Mouse (Mus musculus) lung, adult 10 weeks (tissue): ENCODE results near the gene Vnn1. TPM values are rescaled to one million over a fixed set of nuclear protein-coding genes. Genes with fewer than 3 reads are reported as not detected.

Experiments
- polyA plus RNA-seq: library from polyadenylated mRNA; stranded (reverse); fragments of 350-450 nt; fragmentation: Illumina TruSeq; extraction: RNeasy Lipid Tissue Mini Kit (QIAGEN cat#74804); gene quantifications from one replicate; pipeline ENCODE4 v1.2.3, GENCODE M21; 2014; ENCODE audit warnings: low read depth, low replicate concordance; ENCODE audit not compliant: insufficient read depth

Gene Vnn1
- polyA plus RNA-seq: 8.9 TPM

DNA sequence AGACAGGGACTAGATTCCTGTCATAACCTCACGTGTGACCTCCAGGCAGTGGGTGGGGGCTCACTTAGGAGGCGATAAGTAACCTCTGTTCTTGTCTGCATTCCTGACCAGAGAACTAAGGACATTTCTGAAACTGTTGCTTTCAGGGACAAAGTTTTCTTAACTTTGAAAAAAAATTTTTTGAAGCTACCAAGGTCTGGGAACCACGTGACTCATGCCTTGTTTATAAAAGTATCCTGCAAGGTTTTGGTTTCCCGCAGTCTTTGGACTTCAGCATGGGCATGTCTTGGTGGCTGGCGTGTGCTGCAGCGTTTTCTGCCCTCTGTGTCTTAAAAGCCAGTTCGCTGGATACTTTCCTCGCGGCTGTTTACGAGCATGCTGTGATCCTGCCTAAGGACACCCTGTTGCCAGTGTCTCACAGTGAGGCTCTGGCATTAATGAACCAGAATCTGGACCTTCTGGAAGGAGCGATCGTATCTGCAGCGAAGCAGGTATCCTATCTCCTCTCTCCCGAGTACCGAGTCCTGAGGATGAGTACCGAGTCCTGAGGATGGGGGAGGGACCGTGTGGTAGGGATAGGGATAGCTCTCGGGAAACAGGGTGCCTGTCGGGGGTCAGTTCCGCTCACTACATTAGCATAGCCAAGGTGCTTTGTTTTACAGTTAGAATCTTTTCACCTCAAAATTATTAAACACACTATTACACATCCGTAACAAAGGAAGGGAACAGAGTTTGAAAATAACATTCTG is at the start of gene Vnn1:
Gene Vnn1 (plus strand): TSS at position 88 of the 749 bp plus-strand sequence.

DNA sequence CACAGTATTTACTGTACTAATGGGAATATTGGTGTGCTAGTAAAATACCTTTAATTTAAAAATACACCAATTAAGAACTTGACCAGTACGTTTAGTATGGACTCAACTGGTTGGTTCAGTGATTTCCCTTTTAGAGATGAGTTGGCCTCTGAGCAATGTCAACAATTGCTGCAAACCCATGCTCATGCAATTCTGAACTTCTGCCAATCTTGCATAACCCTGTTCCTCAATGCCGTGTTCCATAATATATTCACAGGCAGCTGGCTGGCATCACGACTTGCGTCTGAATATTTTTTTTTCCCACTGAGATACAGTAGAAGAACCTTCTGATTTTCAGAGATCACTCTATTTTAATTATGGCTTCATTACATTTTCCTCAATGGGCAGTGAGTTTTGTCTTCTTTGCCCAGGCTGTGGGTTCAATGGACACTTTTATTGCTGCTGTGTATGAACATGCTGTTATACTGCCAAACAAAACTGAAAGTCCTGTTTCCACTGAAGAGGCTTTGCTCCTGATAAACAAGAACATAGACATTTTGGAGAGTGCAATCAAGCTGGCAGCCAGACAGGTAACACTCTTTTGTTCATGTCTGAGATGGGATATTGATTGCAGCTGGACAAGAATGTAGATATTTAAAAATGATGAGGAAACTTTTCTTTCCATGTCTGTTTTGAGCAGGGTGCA is 43.1 kb upstream of the Vnn1 start, which contains the start of gene Vnn3:
Gene Vnn3 (plus strand): TSS at position 235 of the 685 bp plus-strand sequence.

DNA sequence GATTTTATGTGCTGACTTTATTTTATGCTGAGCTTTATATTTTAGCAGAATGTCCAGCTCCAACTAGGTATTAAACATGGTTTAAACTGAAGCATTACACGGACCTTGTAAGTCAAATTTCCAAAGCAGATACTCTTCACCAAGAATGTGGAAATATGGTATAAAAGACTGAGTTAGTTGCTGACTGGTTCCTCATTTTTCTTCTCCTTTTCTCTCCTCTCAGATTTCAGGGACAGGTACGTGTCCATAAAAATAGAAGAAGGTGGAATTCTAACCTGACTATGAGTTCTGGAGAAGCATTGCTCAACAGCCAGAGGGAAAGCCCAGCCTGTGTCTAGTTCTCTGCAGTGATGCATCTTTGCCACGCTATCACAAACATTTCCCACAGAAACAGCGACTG is 25.6 kb downstream of the Vnn1 start, which contains the start of gene Taar1:
Gene Taar1 (plus strand): TSS at position 301 of the 400 bp plus-strand sequence.

DNA sequence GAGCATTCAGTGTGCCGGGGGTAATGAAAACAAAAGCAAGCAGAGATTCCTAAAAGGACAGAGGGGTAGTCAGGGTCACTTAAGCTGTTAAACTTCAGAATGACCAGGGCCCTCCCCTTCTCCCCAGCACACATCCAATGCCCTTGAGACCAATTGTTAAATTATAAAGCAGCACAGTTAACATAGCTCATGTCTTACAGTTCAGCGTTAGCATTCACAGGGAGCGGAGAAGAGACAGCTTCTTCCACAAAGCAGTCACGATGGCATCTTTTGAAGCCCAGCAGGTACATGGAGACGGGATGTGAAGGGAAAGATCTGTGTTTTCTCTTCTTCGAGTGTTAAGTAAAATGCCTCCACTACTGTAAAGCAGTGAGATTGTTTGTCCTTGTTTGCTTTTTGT is 43.8 kb downstream of the Vnn1 start, which contains the start of gene Taar2:
Gene Taar2 (plus strand): TSS at position 261 of the 400 bp plus-strand sequence.

DNA sequence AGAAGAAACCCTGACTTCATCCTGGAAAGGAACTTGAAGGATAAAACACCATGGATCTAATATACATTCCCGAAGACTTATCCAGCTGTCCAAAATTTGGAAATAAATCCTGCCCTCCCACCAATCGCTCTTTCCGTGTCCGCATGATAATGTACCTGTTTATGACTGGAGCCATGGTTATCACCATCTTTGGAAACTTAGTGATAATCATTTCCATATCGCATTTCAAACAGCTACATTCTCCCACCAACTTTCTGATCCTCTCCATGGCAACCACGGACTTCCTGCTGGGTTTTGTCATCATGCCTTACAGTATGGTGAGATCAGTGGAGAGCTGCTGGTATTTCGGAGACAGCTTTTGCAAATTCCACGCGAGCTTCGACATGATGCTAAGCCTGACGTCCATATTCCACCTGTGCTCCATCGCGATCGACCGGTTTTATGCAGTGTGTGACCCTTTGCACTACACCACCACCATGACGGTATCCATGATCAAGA is 55.1 kb downstream of the Vnn1 start, which contains the start of gene Taar3:
Gene Taar3 (plus strand): TSS at position 51 of the 498 bp plus-strand sequence.

Other genes starting within 250 kb of the Vnn1 start
- 3,182 TPM for gene Rps12, start 107.4 kb upstream of the Vnn1 start, polyA plus RNA-seq
- gene Slc18b1, start 97.7 kb upstream of the Vnn1 start, polyA plus RNA-seq: 7.5 TPM
- 6.3 TPM for gene Vnn3, start 43.2 kb upstream of the Vnn1 start, polyA plus RNA-seq
- not detected for gene Taar1, start 25.7 kb downstream of the Vnn1 start, polyA plus RNA-seq
- gene Taar2, start 43.9 kb downstream of the Vnn1 start, polyA plus RNA-seq: 0.24 TPM
- gene Taar3, start 54.9 kb downstream of the Vnn1 start, polyA plus RNA-seq: not detected
- not detected for gene Taar4, start 65.8 kb downstream of the Vnn1 start, polyA plus RNA-seq
- gene Taar5, start 76.0 kb downstream of the Vnn1 start, polyA plus RNA-seq: not detected
- not detected for gene Taar6, start 91.0 kb downstream of the Vnn1 start, polyA plus RNA-seq
- gene Taar7a, start 98.8 kb downstream of the Vnn1 start, polyA plus RNA-seq: not detected
- not detected for gene Taar7b, start 105.3 kb downstream of the Vnn1 start, polyA plus RNA-seq
- not detected for gene Taar7d, start 132.5 kb downstream of the Vnn1 start, polyA plus RNA-seq
- not detected for gene Taar7e, start 142.9 kb downstream of the Vnn1 start, polyA plus RNA-seq
- gene Taar7f, start 154.8 kb downstream of the Vnn1 start, polyA plus RNA-seq: not detected
- not detected for gene Taar8a, start 181.8 kb downstream of the Vnn1 start, polyA plus RNA-seq
- not detected for gene Taar8b, start 197.6 kb downstream of the Vnn1 start, polyA plus RNA-seq
- gene Taar8c, start 207.2 kb downstream of the Vnn1 start, polyA plus RNA-seq: not detected
- not detected for gene Taar9, start 214.8 kb downstream of the Vnn1 start, polyA plus RNA-seq